Mouse (Mus musculus) hindbrain, embryonic 16.5 days (tissue): ENCODE measurements around the gene Tenm2. TPM values are rescaled to one million over a fixed set of nuclear protein-coding genes. Genes with fewer than 3 reads are reported as not detected.

Source experiments
- ATAC-seq: fragments of 200-750 bp; cut with Nextera tagmentation; 2 replicates; pipeline ENCODE4 v1.8.0; 2017; ENCODE audit warnings: moderate TSS enrichment, moderate library complexity
- H3K27ac ChIP-seq: fragments of 300-500 bp; sonication (generic); 2 replicates; pipeline ENCODE4 v1.5.1; 2014; ENCODE audit warnings: low read depth, mild to moderate bottlenecking, control low read depth, low read length, moderate library complexity
- H3K27me3 ChIP-seq: fragments of 300-500 bp; sonication (generic); replicated peaks from 2 replicates; pipeline ENCODE4 v1.6.1; 2014; ENCODE audit warnings: low read length; ENCODE audit not compliant: control insufficient read depth, insufficient read depth
- H3K36me3 ChIP-seq: fragments of 300-500 bp; sonication (generic); 2 replicates; pipeline ENCODE4 v1.6.1; 2014; ENCODE audit warnings: mild to moderate bottlenecking, low read length, moderate library complexity, mixed read lengths; ENCODE audit not compliant: control insufficient read depth, insufficient read depth
- H3K4me1 ChIP-seq: fragments of 300-500 bp; sonication (generic); 2 replicates; pipeline ENCODE4 v1.6.1; 2014; ENCODE audit warnings: low read depth, low read length; ENCODE audit not compliant: control insufficient read depth, insufficient read depth
- H3K4me2 ChIP-seq: fragments of 300-500 bp; sonication (generic); 2 replicates; pipeline ENCODE4 v1.6.1; 2014; ENCODE audit warnings: mild to moderate bottlenecking, low read length, control low read depth, moderate library complexity
- H3K4me3 ChIP-seq: fragments of 300-500 bp; sonication (generic); 2 replicates; pipeline ENCODE4 v1.5.1; 2014; ENCODE audit warnings: mild to moderate bottlenecking, low read length, control low read depth, moderate library complexity
- H3K9ac ChIP-seq: fragments of 300-500 bp; sonication (generic); 2 replicates; pipeline ENCODE4 v1.6.1; 2014; ENCODE audit warnings: low read depth, mild to moderate bottlenecking, control low read depth, low read length, moderate library complexity
- H3K9me3 ChIP-seq: fragments of 300-500 bp; sonication (generic); 2 replicates; pipeline ENCODE4 v1.6.1; 2014; ENCODE audit warnings: mild to moderate bottlenecking, low read length, moderate library complexity; ENCODE audit not compliant: control insufficient read depth
- WGBS: fragments of 180-500 bp; shearing (Covaris S2); extraction: QIAGEN DNeasy Blood & Tissue Kit; methylation state at CpG from one replicate; pipeline ENCODE4 v1.1.7; 2014; 5-methylcytosine and 5-hydroxymethylcytosine counted together
- polyA plus RNA-seq: library from polyadenylated mRNA; unstranded; fragments of >200 nt; fragmentation: Nextera tagmentation; extraction: Ambion mirVana; gene quantifications from 2 replicates; pipeline ENCODE4 v1.2.1, GENCODE M21; 2015

Tenm2 gene
- polyA plus RNA-seq, 1 experiment from 2014 or later = 33.2 TPM

GRCm38 (mm10) chr11:36678057-36678396, 557.7 kb downstream of the Tenm2 start:
- Histone ChIP-seq H3K9me3 (no peaks in the 10 kb centered on the region), H3K4me1 (peaks cover 9% of the 10 kb centered on the region), H3K9ac (peak overlapping the region; percentile 70), H3K27me3 (no peaks in the 10 kb centered on the region), H3K27ac (peak overlapping the region; percentile 93), H3K4me2 (peak overlapping the region; percentile 64), H3K4me3 (peak overlapping the region; percentile 54), H3K36me3 (no peaks in the 10 kb centered on the region)
- WGBS = 5% methylated on average over 10 of the region's 10 CpGs
- ATAC-seq = peak; percentile 72

- H3K27me3 ChIP-seq = no peaks in the 10 kb centered on the region
- under 1% methylated on average over 23 of the region's 23 CpGs for WGBS
- H3K36me3 ChIP-seq = no peaks in the 10 kb centered on the region
- H3K27ac ChIP-seq = peak overlapping the region; percentile 93
- H3K4me3 ChIP-seq = peak overlapping the region; percentile 54
- peak; percentile 91 for ATAC-seq
- peak overlapping the region; percentile 64 for H3K4me2 ChIP-seq
- H3K4me1 ChIP-seq = peaks cover 9% of the 10 kb centered on the region
- H3K9ac ChIP-seq = peak overlapping the region; percentile 70
- no peaks in the 10 kb centered on the region for H3K9me3 ChIP-seq
Observed at GRCm38 (mm10) chr11:36677321-36678056, 558.3 kb downstream of the Tenm2 start.

- ATAC-seq = no peak
- 16% methylated on average over 16 of the region's 16 CpGs for WGBS
- Histone ChIP-seq H3K4me3 (peak overlapping the region; percentile 54), H3K9ac (peak overlapping the region; percentile 68), H3K36me3 (no peaks in the 10 kb centered on the region), H3K27ac (peak overlapping the region; percentile 93), H3K9me3 (no peaks in the 10 kb centered on the region), H3K4me2 (peak overlapping the region; percentile 64), H3K4me1 (peaks cover 9% of the 10 kb centered on the region), H3K27me3 (no peaks in the 10 kb centered on the region)
Observed at GRCm38 (mm10) chr11:36676446-36677284, 559.1 kb downstream of the Tenm2 start.

- no peak for ATAC-seq
- 75% methylated on average over 4 of the region's 4 CpGs for WGBS
- Histone ChIP-seq H3K9ac (no peak overlapping the region), H3K4me2 (peak overlapping the region; percentile 64), H3K27me3 (no peaks in the 10 kb centered on the region), H3K36me3 (no peaks in the 10 kb centered on the region), H3K4me3 (peak overlapping the region; percentile 54), H3K4me1 (peaks cover 9% of the 10 kb centered on the region), H3K9me3 (no peaks in the 10 kb centered on the region), H3K27ac (peak overlapping the region; percentile 56; the same call in 1 of the 2 replicates)
Observed at GRCm38 (mm10) chr11:36674902-36675422, 560.8 kb downstream of the Tenm2 start.

- no peaks in the 10 kb centered on the region for H3K36me3 ChIP-seq
- H3K27me3 ChIP-seq = no peaks in the 10 kb centered on the region
- H3K9ac ChIP-seq = no peak overlapping the region
- 32% methylated on average over 5 of the region's 5 CpGs for WGBS
- H3K27ac ChIP-seq = no peak overlapping the region
- peaks cover 6% of the 10 kb centered on the region for H3K4me1 ChIP-seq
- peak overlapping the region; percentile 45 for H3K4me2 ChIP-seq
- H3K4me3 ChIP-seq = no peak overlapping the region
- H3K9me3 ChIP-seq = no peaks in the 10 kb centered on the region
- ATAC-seq = no peak
Observed at GRCm38 (mm10) chr11:36674141-36674540, 561.6 kb downstream of the Tenm2 start.

- Histone ChIP-seq H3K27me3 (no peaks in the 10 kb centered on the region), H3K4me1 (peaks cover 3% of the 10 kb centered on the region), H3K4me3 (no peak overlapping the region), H3K27ac (no peak overlapping the region), H3K4me2 (no peak overlapping the region), H3K9ac (no peak overlapping the region), H3K9me3 (no peaks in the 10 kb centered on the region), H3K36me3 (no peaks in the 10 kb centered on the region)
- ATAC-seq = no peak
- WGBS = 66% methylated on average over 9 of the region's 9 CpGs
Observed at GRCm38 (mm10) chr11:36671196-36671595, 564.6 kb downstream of the Tenm2 start.

GRCm38 (mm10) chr11:36664026-36664425, 571.7 kb downstream of the Tenm2 start:
- Histone ChIP-seq H3K27me3 (no peaks in the 10 kb centered on the region), H3K36me3 (no peaks in the 10 kb centered on the region), H3K9ac (no peak overlapping the region), H3K4me1 (no peaks in the 10 kb centered on the region; the same call in 1 of the 2 replicates), H3K4me3 (no peak overlapping the region), H3K9me3 (no peaks in the 10 kb centered on the region), H3K27ac (no peak overlapping the region), H3K4me2 (no peak overlapping the region)
- no peak for ATAC-seq
- WGBS = 85% methylated on average over 1 of the region's 1 CpGs

GRCm38 (mm10) chr11:36663571-36663970, 572.2 kb downstream of the Tenm2 start:
- H3K9ac ChIP-seq = no peak overlapping the region
- H3K27ac ChIP-seq = no peak overlapping the region; the same call in 1 of the 2 replicates
- no peaks in the 10 kb centered on the region for H3K36me3 ChIP-seq
- H3K9me3 ChIP-seq = no peaks in the 10 kb centered on the region
- no peaks in the 10 kb centered on the region for H3K27me3 ChIP-seq
- H3K4me1 ChIP-seq = no peaks in the 10 kb centered on the region; the same call in 1 of the 2 replicates
- no peak overlapping the region for H3K4me2 ChIP-seq
- 41% methylated on average over 3 of the region's 3 CpGs for WGBS
- no peak overlapping the region for H3K4me3 ChIP-seq
- no peak for ATAC-seq
